Mouse (Mus musculus) forebrain, embryonic 14.5 days (tissue): ENCODE results near the gene Amz1. TPM values are rescaled to one million over a fixed set of nuclear protein-coding genes. Genes with fewer than 3 reads are reported as not detected.

Experiments used
- ATAC-seq: fragments of 200-750 bp; cut with Nextera tagmentation; 2 replicates; pipeline ENCODE4 v1.8.0; 2017; ENCODE audit warnings: mild to moderate bottlenecking, moderate library complexity
- DNase-seq: peaks from one replicate; pipeline ENCODE4 v3.0.0-alpha.2; 2015; ENCODE audit warnings: low spot score
- H3K27ac ChIP-seq: fragments of 300-500 bp; sonication (generic); 2 replicates; pipeline ENCODE4 v1.5.1; 2014; ENCODE audit warnings: low read depth, mild to moderate bottlenecking, control low read depth, low read length, moderate library complexity
- H3K27me3 ChIP-seq: fragments of 300-500 bp; sonication (generic); replicated peaks from 2 replicates; pipeline ENCODE4 v1.6.1; 2014; ENCODE audit warnings: low read length, control low read depth, mixed read lengths; ENCODE audit not compliant: control insufficient read depth, insufficient read depth
- H3K36me3 ChIP-seq: fragments of 300-500 bp; sonication (generic); 2 replicates; pipeline ENCODE4 v1.6.1; 2014; ENCODE audit warnings: low read length, control low read depth; ENCODE audit not compliant: control insufficient read depth, insufficient read depth
- H3K4me1 ChIP-seq: fragments of 300-500 bp; sonication (generic); 2 replicates; pipeline ENCODE4 v1.6.1; 2014; ENCODE audit warnings: antibody characterized with exemption, low read length, control low read depth; ENCODE audit not compliant: control insufficient read depth, insufficient read depth
- H3K4me2 ChIP-seq: fragments of 300-500 bp; sonication (generic); 2 replicates; pipeline ENCODE4 v1.6.1; 2014; ENCODE audit warnings: mild to moderate bottlenecking, control low read depth, low read length
- H3K4me3 ChIP-seq: fragments of 300-500 bp; sonication (generic); 2 replicates; pipeline ENCODE4 v1.5.1; 2014; ENCODE audit warnings: low read depth, low read length, control low read depth
- H3K9ac ChIP-seq: fragments of 300-500 bp; sonication (generic); 2 replicates; pipeline ENCODE4 v1.6.1; 2014; ENCODE audit warnings: mild to moderate bottlenecking, low read length, control low read depth, moderate library complexity
- H3K9me3 ChIP-seq: fragments of 300-500 bp; sonication (generic); replicated peaks from 2 replicates; pipeline ENCODE4 v1.6.1; 2016; ENCODE audit warnings: low read length, control low read depth, mixed read lengths; ENCODE audit not compliant: control insufficient read depth
- WGBS: fragments of 180-500 bp; shearing (Covaris S2); extraction: QIAGEN DNeasy Blood & Tissue Kit; methylation state at CpG from one replicate; pipeline ENCODE4 v1.1.7; 2014; 5-methylcytosine and 5-hydroxymethylcytosine counted together
- polyA plus RNA-seq: library from polyadenylated mRNA; unstranded; fragments of >200 nt; fragmentation: Nextera tagmentation; extraction: Ambion mirVana; gene quantifications from 2 replicates; pipeline ENCODE4 v1.2.1, GENCODE M21; 2014

Amz1 gene
- polyA plus RNA-seq, 1 experiment from 2014 or later, result 2.6 TPM

- DNase-seq (no peak), ATAC-seq (no peak)
Measured at GRCm38 (mm10) chr5:140798158-140798557, 74.2 kb downstream of the Amz1 start.

GRCm38 (mm10) chr5:140798775-140799174, 74.8 kb downstream of the Amz1 start:
- Histone ChIP-seq H3K4me3 (no peak overlapping the region), H3K27ac (no peak overlapping the region), H3K4me2 (no peak overlapping the region), H3K27me3 (no peaks in the 10 kb centered on the region), H3K9ac (no peak overlapping the region), H3K4me1 (no peaks in the 10 kb centered on the region), H3K9me3 (no peaks in the 10 kb centered on the region), H3K36me3 (no peaks in the 10 kb centered on the region)
- DNase-seq (no peak), ATAC-seq (no peak)
- 74% methylated on average over 5 of the region's 5 CpGs for WGBS

More at GRCm38 (mm10) chr5:140798158-140798557, 74.2 kb downstream of the Amz1 start:
- Histone ChIP-seq H3K4me3 (no peak overlapping the region), H3K27ac (no peak overlapping the region), H3K27me3 (no peaks in the 10 kb centered on the region), H3K4me1 (no peaks in the 10 kb centered on the region), H3K9me3 (no peaks in the 10 kb centered on the region), H3K4me2 (no peak overlapping the region), H3K36me3 (no peaks in the 10 kb centered on the region), H3K9ac (0 out of 2 replicates have a peak overlapping the region, but pooled peaks have one; percentile 17)
- WGBS, result 85% methylated on average over 7 of the region's 7 CpGs

GRCm38 (mm10) chr5:140799190-140799589, 75.3 kb downstream of the Amz1 start:
- no peak overlapping the region for H3K9ac ChIP-seq
- H3K4me3 ChIP-seq, result no peak overlapping the region
- no peak overlapping the region for H3K27ac ChIP-seq
- no peaks in the 10 kb centered on the region for H3K36me3 ChIP-seq
- H3K9me3 ChIP-seq, result no peaks in the 10 kb centered on the region
- 82% methylated on average over 2 of the region's 2 CpGs for WGBS
- H3K27me3 ChIP-seq, result no peaks in the 10 kb centered on the region
- no peak overlapping the region for H3K4me2 ChIP-seq
- H3K4me1 ChIP-seq, result no peaks in the 10 kb centered on the region
- no peak for ATAC-seq
- no peak for DNase-seq

- no peak for DNase-seq
- no peak overlapping the region for H3K27ac ChIP-seq
- no peaks in the 10 kb centered on the region for H3K36me3 ChIP-seq
- no peak for ATAC-seq
- H3K4me2 ChIP-seq, result no peak overlapping the region
- H3K9me3 ChIP-seq, result no peaks in the 10 kb centered on the region
- H3K4me3 ChIP-seq, result no peak overlapping the region
- H3K4me1 ChIP-seq, result no peaks in the 10 kb centered on the region
- H3K9ac ChIP-seq, result no peak overlapping the region
- no peaks in the 10 kb centered on the region for H3K27me3 ChIP-seq
- WGBS, result 89% methylated on average over 6 of the region's 6 CpGs
Measured at GRCm38 (mm10) chr5:140800288-140800923, 76.5 kb downstream of the Amz1 start.

- Histone ChIP-seq H3K4me2 (no peak overlapping the region), H3K9me3 (no peaks in the 10 kb centered on the region), H3K4me1 (no peaks in the 10 kb centered on the region; the same call in 1 of the 2 replicates), H3K9ac (no peak overlapping the region), H3K36me3 (no peaks in the 10 kb centered on the region), H3K27me3 (no peaks in the 10 kb centered on the region), H3K27ac (no peak overlapping the region), H3K4me3 (no peak overlapping the region)
- ATAC-seq (no peak), DNase-seq (no peak)
- WGBS, result 91% methylated on average over 5 of the region's 5 CpGs
Measured at GRCm38 (mm10) chr5:140801782-140802181, 77.9 kb downstream of the Amz1 start.

- Histone ChIP-seq H3K9me3 (no peaks in the 10 kb centered on the region), H3K4me1 (peaks cover 6% of the 10 kb centered on the region; the same call in 1 of the 2 replicates), H3K4me3 (no peak overlapping the region), H3K27me3 (no peaks in the 10 kb centered on the region), H3K4me2 (no peak overlapping the region), H3K27ac (no peak overlapping the region), H3K9ac (no peak overlapping the region), H3K36me3 (no peaks in the 10 kb centered on the region)
- DNase-seq (no peak), ATAC-seq (no peak)
- WGBS, result 88% methylated on average over 2 of the region's 2 CpGs
Measured at GRCm38 (mm10) chr5:140806252-140806651, 82.3 kb downstream of the Amz1 start.

GRCm38 (mm10) chr5:140806939-140807338, 83.0 kb downstream of the Amz1 start:
- Histone ChIP-seq H3K4me3 (no peak overlapping the region), H3K4me2 (no peak overlapping the region), H3K4me1 (peaks cover 9% of the 10 kb centered on the region), H3K9ac (no peak overlapping the region), H3K27ac (no peak overlapping the region), H3K27me3 (no peaks in the 10 kb centered on the region), H3K9me3 (no peaks in the 10 kb centered on the region), H3K36me3 (no peaks in the 10 kb centered on the region)
- no peak for DNase-seq
- ATAC-seq, result no peak
- WGBS, result 52% methylated on average over 2 of the region's 2 CpGs

Other genes with a start within 250 kb of the Amz1 start
- 11.6 and 15.3 TPM in 2 replicates for gene Chst12, start 218.6 kb upstream of the Amz1 start, polyA plus RNA-seq
- gene Grifin, start 159.1 kb upstream of the Amz1 start, polyA plus RNA-seq, result 0.38 TPM in 1 of 2 replicates, not detected in the other
- 30.9 TPM in 2 replicates for gene Lfng, start 116.8 kb upstream of the Amz1 start, polyA plus RNA-seq
- gene Ttyh3, start 75.1 kb upstream of the Amz1 start, polyA plus RNA-seq, result 65.8 and 72.3 TPM in 2 replicates
- 13.4 and 18.9 TPM in 2 replicates for gene Iqce, start 21.7 kb upstream of the Amz1 start, polyA plus RNA-seq
- gene Brat1, start 19.1 kb upstream of the Amz1 start, polyA plus RNA-seq, result 14.3 and 19.8 TPM in 2 replicates
- gene Gna12, start 106.3 kb downstream of the Amz1 start, polyA plus RNA-seq, result 17.4 and 19.9 TPM in 2 replicates